Mouse (Mus musculus) hematopoietic stem cell, adult 5-6 weeks (primary cell): ENCODE data around the gene Aatf. TPM values are rescaled to one million over a fixed set of nuclear protein-coding genes. Genes with fewer than 3 reads are reported as not detected.

Experiments
- ATAC-seq, 2 experiments: fragments of 125-278 bp in 1 of 2; replicated peaks in 1 of 2; 2 replicates each; pipeline ENCODE4 v1.8.0; 2016 to 2017; ENCODE audit warnings: inconsistent platforms in 2 of 2, mild to moderate bottlenecking in 2 of 2, moderate number of reproducible peaks in 2 of 2, low read depth in 1 of 2, moderate TSS enrichment in 1 of 2; ENCODE audit not compliant: low FRiP score in 2 of 2, poor library complexity in 2 of 2, severe bottlenecking in 2 of 2, insufficient read depth in 1 of 2, low TSS enrichment in 1 of 2
- total RNA-seq: library from RNA; stranded (forward); fragments of 172-1452, 232-1000 nt; gene quantifications from 2 replicates; pipeline ENCODE4 v1.2.3, GENCODE M21; 2017

Aatf gene
- total RNA-seq, 1 experiment from 2014 or later, result 106 TPM

DNA sequence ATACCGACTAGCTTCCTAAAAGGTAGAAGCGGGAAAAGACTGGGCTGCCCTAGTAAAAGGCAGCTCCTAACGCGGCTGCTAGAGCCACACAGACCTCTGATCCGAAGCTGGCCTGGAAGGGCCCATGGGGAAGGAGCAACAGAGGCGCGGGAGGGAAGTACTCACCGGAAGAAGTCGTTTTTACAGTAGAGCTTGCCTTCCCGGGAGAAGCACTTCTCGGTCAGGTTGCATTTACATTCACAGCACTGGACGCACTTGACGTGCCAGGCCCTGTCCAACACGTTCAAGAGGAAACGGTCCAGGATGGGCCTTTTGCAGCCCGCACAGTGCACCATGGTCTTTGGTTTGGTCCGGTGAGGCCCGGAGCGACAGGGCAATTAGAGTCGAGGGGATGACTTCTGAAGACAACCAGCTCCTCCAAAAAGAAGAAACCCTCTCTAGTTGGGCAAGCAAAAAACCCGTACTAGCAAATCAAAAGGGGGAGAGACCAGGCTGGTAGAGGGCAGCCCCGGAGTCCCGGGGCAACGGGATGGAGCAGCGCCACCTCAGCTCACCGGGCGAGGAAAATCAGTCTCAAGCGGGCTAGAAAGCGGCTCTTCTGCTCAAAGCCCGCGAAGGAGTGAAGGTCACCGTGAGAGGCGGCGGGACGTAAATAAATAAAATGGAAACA, 10.7 kb upstream of the Aatf start:
- ATAC-seq, result no peak

DNA sequence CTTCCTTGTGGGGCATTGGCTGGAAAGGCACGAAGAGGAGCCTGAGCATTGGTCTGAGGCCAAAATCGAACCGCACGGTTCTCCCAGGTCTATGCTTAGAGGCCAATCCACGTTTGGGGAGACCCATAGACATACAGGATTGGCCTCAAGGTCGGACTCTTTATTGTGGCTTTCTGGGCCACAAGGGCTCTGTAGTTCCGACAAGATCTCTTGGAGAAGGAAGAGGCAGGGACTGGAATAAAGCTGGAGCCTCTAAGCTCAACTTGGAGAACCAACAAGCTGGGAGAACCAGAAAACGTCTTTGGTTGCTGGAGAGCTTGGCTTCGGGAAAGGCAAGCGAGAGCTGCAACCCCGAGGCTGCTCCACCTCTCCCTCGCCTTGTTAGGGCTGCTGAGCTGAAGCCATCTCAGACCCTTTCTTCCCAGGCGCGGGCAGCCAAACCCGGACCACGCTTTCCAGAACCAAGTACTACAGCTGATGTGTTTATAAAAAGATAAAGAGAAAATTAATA, 10.1 kb upstream of the Aatf start:
- ATAC-seq, result no peak

DNA sequence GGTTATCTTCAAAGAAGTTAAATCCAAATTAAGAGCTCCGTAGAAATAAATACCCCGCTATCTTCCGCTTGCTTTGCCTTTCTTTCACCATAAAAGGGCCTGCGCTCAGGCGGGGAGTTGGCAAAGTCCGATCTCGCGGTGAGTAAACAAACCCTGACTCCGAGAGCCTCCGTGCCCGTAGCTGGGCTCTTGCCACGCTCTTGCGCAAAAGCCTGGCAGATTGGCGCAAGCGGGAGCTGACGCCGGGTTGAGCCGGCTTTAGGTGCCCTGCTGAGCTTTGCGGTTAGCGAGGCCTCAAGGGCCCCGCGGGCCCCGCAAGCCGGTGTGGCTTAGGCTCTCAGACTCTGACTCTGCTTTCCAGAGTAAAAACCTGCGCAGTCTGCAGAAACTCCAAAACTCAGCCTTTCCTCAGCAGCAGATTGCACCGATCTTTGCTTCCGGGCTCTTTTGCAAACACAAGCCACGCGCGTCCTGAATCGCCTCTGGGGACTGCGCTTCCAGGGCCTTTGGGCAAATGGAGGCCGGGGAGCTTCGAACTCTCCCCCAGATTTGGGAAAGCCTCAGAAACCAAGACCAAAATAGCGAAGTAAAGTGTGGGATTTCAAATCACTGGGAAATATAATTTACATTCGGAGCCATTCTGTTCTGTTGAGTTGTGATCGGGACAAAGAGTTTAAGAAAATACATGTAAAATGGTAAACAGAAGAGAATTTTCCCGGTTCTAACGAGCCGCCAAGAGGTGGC, 9.4 kb upstream of the Aatf start:
- ATAC-seq, result peak; percentile 40 to 41; a peak in 3 of 4 replicates

DNA sequence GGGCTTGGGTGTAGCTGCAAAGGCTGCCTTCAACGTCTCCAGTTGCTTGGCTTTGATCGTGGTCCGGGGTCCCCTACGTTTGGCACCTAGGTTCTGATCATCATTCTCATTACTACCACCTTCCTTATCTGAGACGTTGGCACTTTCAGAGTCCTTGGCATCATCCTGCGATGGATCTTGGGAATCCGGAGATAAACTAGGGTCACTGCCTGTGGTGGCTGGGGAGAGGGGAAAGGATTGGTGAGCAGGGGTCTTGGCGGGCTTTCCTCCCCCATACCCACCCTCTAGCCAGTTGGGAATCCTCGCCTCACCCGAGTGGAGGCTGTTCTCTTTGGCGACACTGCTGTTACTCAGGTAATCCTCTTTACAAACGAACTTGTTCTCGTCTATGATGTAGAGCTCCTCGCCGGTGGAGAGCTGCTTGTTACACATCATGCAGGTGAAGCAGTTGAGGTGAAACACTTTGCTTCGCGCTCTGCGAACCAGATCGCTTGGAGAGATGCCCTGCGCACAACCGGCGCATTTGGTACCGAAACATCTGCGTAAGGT, 8.5 kb upstream of the Aatf start:
- no peak for ATAC-seq

DNA sequence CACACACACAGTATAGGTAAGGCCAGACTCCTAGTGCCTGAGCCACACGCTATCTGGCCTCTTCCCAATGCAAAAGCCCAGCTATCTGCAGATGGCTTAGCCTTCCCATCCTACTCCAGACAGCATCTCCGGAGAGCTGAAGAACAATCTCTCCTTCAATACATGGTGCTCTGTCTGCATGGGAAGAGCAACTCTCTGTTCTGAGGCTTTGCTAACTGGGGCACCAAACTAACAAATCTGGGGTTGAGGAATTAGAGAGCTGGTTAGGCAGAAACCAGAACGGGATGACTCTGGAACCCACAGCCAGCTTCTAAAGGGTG, 7.7 kb upstream of the Aatf start:
- no peak for ATAC-seq

DNA sequence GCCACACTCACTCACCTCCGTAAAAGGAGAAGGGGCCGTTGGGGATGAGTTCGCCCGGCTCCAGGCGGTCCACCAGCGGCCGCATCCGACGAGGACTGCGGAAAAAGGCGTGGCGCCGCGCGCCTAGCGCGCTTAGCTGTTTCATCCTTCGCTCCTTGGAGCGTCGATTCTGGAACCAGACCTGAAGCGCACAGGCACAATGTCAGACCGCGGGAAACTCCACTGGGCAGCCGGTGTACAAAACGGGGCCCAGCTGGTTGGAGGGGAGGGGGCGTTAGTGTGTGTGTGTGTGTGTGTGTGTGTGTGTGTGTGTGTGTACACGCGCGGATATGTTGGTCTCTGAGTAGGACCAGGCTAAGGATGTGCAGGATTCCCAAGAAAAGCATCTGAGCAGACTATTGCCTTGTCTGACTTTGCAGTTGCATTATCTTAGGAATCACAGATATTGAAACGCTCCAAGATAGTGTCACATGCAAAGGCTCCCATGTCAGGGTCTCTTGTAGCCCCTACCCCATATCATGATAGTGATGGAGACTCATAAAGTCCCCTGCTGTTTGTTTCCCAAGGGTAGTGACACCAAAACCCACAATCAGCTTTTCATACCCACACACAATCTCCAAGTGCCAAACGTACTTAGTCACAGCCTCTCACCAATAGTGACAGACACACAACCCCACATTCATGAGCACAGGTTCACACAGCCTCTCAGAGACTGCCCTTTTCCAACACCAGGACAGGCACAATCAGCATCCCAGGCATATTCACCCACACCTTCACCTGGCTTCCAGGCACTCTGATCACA, 7.1 kb upstream of the Aatf start:
- ATAC-seq, result no peak

DNA sequence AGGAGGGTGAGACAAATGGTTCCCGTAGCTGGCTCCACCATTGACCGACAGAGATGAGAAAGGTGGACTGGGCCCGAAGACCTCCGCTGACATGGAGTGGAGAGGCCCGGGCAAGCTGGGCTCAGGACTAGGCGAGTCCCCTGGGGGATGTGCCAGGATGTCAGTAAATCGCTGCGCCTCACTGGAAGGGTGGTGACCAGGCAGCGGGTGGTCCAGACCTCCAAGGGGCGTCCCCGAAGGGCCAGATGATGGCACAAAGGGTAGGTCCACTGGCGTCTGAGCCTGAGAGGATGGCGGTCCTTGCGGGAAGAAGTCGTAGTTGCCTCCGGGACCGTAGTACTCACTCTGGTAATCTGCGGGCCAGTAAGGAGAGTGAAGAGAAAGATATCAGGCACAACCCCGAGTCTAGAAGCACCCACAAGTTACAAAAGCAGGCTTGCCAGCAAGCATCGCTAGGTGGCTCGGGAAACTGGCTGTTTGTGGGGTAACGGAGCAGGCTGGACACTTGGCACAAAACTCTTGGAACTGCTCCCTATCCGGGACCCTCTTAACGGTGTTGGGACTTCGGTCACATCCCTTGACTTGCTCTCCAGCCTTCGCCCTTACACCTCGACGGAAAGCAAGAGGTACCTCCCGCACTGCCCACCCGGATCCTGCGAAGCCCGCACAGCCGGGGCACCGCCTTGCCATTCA, 6.4 kb upstream of the Aatf start:
- no peak for ATAC-seq

DNA sequence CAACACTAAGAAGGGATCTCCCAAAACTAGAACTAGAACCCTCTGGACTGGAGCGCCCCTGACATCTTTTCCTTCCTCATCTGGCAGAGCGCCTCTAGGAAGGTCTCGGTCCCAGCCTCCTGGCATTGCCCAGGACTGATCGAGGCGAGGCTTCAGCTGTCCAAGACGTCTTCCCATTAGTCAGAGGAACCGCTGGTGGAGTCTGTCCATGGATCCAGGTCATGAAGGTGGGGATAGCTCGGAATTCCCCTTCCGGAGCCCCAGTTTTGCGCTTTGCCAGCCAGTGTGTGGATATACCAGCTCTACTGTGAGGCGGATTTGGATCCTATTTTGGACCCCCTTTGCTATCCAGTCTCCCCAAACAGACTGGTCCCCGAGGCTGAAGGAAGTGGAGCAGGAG, 5.7 kb upstream of the Aatf start:
- no peak for ATAC-seq

DNA sequence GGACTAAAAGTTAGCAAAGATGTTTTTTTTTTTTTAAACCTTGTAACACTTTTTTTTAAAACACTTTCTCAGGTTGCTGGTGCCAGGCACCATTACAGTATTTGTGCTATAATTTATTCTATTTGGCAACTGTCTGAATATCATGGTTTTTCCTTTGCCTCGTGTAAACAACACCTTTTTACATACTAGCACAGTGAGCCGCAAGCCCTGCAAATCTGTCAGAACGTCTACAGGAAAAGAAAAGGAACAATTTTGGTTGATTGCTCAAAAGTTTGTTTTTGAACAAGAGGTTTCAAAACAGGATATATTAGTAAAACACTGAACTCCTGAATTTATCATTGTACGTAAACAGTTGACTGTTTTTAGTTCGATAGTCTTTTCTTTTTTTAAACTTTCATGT, 4.9 kb upstream of the Aatf start:
- ATAC-seq, result no peak

DNA sequence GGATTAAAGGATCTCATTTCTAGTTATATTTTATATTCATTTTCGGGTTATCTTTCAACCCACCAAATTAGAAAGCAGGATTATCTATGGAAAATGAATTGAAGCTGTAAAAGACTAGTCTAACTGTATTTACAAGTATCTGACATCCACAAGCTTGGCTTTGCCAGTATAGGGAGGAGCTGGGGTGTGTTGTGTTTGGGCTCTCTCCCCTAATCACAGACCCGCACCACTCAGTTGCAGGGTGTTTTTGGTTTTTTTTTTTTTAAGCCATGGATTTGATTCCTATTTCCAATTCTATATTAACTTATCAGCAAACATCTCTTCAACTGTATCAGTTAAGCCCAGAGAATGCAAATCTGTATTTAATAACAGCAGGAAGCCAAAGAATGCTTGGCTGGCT, 4.1 kb upstream of the Aatf start:
- ATAC-seq, result no peak

DNA sequence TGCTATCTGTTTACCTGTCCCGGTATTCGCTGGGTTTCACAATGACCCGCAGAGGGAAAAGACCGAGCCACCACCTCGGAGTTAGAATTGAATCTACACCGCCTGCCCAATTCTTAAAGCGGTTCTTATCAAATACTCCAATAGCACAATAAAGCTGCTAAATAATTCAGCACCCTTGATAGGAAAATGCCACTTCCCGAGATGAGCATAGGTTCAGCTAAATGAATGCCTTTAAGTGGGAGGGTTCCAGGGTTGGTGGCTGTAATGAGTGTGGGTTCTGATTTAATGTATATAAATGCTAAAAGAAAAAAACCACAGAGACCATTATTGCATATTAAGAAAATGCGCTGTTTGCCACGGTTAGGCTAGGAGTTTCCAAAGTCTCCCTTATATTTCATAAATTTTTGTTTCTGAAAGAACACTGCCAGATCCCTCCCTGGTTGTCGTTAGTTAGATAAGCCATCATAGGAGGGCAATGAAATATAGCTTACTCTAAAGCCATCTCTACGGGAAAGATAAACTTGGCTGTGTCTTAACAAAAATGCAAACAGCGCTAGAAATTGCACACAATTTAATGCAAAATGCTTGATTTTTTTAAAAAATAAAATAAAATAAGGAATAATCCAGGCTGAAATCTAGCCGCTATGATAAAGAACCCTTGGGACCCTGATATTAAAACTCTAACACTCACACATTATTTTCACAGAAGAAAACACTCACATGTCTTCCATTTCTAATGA, 3.3 kb upstream of the Aatf start:
- no peak for ATAC-seq

DNA sequence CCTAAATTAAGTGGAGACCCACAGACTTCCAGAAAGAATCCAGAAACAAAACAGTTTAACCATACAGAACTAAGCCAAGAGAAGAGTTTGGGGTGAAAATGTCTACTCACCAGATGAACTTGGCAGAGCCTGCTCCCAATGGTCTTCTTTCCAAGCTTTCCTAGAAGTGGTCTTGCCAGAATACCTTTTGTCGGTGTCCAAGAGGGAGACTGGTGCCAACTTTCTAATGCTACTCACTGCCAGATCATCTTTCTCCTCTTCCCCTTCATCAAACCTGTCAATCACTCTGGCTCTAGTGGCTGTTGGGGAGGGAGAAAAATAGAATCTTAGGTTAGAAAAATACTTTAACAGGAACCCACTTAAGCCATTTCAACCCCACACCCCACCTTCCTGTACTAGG, 1.3 kb downstream of the Aatf start:
- no peak for ATAC-seq

DNA sequence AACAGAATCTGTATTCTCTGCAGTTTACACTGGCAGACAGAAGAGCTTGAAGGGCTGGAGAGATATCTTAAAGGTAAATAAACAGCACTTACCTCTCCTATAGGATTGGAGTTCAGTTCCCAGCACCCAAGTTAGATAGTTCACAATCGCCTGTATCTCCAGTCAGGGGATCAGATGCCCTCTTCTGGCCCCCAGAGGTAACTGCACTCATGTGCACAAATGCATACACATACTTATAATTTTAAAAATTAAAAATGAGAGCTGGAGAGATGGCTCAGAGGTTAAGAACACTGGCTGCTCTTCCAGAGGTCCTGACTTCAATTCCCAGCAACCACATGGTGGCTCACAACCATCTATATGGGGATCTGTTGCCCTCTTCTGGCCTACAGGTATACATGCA, 9.0 kb downstream of the Aatf start:
- ATAC-seq, result no peak

DNA sequence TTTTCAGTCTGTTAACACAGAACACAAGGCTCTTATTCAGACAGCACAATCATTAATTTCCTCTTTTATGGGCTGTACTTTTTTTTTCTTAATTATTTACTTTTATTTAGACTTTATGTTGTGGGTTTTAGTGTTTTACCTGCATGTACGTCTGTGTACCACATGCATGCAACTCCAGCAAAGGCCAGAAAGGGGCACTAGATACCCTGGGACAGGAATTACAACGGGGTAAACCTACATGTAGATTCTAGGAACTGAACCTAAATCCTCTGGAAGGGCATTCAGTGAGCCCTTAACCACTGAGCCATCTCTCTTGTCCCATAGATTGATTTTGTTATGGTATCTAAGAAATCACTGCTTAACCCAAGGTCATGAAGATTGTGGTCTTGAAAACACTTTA, 15.4 kb downstream of the Aatf start:
- no peak; a peak in 1 of 4 replicates for ATAC-seq

DNA sequence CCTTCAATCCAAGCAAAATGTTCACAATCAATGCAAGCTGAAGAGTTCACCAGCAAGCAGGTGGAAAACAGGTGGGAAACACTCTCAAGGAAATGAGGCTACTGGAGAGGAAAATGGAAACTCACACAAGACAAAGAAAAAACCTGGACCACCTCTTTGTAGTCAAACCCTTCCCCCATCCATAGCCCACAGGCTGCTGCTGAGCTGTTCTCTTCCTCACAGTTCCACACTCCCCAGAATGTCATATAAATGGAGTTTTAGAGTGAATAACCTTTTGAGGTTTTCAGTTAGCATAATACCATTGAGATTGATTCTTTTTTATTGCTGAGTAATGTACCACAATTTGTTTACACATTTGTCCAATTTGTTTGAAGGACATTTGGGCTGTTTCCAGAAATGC, 16.4 kb downstream of the Aatf start:
- no peak for ATAC-seq

DNA sequence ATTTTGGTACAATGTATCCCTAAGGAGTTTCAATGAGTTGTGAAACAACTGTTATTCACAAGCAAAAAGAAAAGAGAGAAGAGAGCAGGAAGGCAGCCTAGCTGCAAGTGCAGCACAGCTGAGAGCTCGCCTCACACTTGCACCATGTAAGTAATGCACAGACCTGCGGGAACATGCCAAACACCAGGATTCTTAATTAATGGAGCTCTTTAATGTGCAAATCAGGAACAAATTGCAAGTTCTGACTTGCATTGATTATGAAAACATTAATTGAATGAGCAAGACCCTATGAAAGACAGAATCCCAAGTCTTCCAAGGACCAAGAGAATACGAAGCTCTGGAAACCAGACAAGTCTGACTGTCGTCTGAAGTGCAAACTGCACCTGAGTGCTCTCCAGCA, 17.5 kb downstream of the Aatf start:
- no peak for ATAC-seq

DNA sequence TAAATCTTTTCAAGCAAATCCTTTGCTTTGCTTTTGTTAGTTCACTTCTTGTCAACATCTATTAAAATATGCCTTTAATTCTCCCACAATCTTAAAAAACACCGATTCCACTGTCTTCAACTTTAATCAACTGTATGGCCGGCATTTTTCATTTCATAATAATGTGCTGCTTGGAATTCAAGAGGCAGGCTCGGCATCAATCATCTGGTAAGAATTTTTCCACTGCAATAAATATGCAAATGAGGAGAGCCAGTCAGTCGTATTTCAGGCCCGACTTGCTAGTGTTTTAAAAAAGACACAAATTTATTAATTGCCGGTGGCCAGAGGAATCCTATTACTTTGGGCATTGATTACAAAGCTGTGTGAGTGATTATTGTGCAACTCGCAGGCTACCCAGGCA, 31.7 kb downstream of the Aatf start:
- no peak for ATAC-seq
